Mouse (Mus musculus) gastrocnemius, adult 8-10 months (tissue): ENCODE measurements around the gene Dusp18. TPM values are rescaled to one million over a fixed set of nuclear protein-coding genes. Genes with fewer than 3 reads are reported as not detected.
A peak's percentile ranks its signal among the peaks of the same experiment; 100 is the strongest.

Experiments used
- DNase-seq, 2 experiments: peaks; one replicate each; pipeline ENCODE4 v3.0.0; 2022; ENCODE audit warnings: low spot score in 2 of 2
- total RNA-seq, 4 experiments: library from RNA; stranded (reverse); gene quantifications; 2 replicates each; pipeline ENCODE4 v1.2.4; 2022

The Dusp18 gene
- total RNA-seq, 4 experiments from 2014 or later = 7.3 to 18.4 (median 14.0) TPM

DNA sequence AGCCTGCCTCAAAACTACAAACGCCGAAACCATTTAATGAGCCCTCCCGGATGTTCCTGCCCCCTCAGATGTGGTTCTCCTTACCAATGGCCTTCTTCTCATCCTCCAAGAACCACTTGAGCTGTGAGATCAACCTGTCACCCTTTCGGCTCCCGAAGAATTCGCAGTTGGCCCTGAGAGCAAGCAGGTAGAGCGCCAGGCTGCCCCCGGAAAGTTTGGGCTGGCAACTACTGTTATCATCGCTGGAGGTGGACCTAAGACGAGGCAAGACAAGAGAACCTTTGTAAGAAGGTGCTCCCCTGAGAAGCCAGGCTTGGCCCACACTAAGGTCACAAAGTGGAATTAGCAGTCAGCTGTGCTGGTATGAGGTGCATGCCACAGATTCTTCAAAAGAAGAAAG lies 30.9 kb downstream of the Dusp18 start:
- no peak for DNase-seq

DNA sequence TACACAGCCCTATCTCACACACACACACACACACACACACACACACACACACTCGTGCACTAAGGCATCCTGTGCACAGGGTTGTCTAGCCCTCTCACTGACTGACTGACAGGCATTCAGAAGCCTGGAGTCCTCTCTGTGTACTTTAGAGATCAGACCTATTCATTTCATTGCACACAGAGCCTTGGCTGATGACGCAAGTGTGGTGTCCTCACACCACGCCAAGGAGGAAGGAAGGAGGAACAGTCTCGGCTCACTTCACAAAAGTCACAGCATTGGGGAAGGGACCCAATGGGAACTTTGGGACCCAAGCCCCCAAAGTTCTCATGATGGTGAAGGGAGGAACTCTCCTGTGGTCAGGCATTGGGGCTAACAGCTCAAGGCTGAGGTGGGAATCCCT lies 35.0 kb downstream of the Dusp18 start:
- DNase-seq = no peak

DNA sequence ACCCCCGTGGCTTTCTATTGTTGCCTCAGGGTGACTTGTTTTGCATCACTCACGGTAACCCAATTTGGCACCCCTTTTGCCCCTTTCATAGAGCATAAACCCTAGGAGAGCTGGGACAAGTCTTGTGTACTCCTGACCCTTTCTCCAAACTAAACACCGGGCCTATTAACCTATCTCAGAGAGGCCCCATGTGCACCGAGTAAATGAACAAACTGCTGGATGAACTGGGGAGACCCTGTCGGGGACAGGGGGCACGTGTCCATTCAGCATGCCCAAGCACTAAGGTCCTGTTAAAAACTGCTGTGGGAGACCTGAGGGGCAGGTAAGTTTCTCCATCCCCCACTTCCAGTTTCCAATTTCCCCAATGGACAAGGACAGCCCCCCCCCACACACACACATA lies 35.9 kb downstream of the Dusp18 start:
- no peak for DNase-seq

DNA sequence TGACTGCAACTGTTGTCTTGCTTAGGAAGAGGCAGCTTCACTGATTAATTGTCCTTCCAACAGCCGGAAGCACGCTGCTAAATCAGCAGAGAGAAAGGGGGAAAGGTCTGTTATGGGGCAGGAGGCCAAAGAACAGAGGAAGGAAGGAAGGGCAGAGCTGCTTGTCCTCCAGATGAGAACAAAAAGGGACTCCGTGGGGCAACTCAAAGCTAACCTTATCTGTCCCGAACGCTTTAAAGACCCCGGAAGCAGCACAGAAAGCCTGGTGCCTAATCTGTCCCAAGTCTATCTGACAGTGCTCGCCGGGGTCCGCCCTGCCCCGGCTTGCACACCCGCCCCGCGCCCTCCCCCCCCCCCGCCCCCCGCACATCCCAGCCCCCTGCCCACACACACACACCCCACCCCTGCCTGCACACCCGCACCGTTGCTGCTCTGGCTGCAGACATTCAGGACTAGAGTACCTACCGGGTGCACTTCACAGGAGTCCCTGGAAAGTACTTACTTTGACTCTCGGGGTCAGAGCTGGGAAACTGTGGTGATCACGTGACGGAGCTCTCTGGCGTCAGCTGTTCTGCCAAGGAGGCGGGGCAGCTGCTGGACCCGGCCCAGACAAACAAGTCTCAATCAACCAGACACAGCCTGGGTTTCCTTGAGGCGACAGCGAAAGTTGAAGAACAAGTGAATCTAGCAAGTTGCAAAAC lies 36.6 kb downstream of the Dusp18 start, which contains the start of gene Tcn2:
TSS of gene Tcn2 (minus strand) at position 649 of the 701 bp plus-strand sequence.
- peak; percentile 79 to 85 for DNase-seq

DNA sequence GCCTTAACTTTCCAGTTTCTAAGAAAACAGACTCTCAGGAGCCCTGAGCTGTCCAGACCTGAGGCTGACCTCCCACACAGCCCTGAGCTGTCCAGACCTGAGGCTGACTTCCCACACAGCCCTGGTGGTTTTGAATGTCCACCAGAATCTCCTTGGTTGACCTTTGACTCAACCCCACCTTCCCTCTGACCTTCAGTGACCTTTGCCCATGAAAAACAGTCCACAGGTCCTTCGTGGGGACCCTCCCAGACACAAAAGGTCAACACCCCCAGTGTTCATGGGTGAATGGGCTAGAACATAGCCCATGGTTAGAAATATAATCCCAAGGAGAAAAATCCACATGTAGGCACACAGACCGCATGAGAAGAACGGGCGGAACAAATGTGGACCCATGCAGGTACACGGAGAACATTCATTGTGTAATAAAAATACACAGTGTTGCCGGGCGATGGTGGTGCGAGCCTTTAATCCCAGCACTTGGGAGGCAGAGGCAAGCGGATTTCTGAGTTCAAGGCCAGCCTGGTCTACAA lies 38.8 kb downstream of the Dusp18 start:
- DNase-seq = no peak

DNA sequence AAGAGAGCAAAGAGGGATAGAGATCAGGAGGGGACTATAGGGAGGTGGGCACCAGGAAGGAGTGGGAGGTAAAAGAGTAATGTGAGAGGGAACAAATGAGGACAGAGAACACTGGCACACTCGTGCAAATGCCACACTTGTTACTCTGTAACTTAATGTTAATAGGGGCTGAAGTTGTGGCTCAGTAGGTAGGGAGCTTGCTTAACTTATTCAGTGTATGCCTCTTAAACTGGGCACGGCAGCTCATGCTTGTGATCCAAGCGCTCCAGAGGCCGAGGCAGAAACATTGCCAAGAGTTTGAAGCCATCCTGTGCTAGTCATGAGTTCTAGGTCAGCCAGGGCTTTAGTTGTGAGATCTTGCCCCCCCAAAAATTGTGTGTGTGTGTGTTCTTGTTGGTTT lies 40.1 kb downstream of the Dusp18 start:
- DNase-seq = no peak

DNA sequence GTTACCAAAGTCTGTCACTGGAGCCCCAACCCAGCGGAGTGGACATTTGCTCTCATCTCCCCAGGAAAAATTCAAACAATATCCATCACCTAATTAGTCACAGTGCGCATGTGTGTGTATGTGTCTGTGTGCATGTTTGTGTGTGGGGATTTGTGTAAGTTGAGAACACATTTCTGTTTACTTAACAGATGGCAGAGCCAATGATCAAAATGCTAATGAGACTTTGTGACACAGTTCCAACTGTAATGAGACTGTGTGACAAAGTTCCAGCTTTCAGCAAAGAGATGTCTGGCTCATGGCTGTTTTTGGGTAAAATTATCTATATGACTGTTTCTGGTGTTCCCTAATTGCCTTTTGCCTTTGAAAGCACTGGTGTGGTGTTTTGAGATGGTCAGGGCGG lies 41.3 kb downstream of the Dusp18 start:
- DNase-seq = no peak

DNA sequence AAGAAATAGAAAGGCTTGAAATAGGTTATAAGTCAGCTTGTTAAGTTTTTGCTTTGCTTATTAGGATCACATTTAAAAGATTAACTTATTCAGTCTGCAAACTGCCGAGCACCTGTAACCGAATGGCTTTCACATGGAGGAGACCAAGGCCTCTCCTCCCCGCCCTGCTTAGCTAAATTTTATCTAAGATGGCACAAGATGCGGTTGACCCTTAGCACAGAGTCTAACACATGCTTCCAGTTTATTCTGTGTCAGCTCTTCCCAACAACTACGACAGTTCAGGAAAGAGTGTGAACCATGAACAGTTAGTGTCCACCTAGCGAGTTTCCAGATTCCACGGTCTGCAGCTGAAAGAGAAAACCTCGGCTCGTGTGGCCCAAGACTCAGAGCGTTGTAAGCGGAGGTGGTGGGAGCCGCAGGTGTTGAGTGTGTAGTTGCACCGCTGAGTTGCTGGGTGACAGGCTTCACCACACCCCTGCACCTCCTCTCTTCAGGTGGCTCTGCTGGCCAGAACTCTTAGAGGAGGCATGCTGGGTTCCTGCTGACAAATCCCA lies 42.4 kb downstream of the Dusp18 start:
- no peak for DNase-seq

DNA sequence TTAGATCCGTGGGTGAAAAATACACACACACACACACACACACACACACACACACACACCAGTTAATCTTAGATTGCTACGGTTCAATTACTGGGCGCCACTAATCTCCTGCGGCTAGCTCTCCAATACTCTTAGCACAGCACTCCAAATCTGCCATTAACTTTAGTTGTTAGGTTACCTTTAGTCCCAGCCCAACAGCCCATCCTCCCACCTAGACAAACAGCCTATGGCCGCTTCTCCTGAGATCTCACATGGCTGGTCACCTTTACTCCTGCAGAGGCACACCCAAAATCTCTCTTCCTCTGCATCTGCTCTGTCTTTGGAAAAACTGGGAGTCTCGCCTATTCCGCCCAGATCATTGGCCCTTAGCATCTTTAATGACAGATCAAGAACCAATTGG lies 46.3 kb downstream of the Dusp18 start:
- no peak for DNase-seq

DNA sequence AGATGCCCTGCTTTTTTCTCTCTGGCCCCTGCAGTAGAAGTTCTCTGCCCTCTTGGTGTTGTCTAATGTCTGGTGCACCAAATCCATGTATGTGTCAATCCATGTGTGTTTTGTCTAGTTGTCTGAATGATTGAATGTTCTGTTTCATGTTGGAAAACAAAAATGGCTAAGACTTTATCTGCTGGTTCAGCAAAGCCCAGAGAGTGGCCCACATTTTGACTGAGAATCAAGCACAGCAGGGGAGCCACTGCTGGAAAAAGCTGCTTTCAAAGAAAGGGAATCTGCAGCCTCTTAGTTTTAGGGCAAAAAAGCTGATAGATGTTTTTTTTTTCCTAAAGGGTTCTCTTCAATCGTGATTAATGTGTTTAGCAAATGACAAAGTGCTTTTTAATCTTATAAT lies 51.3 kb downstream of the Dusp18 start:
- no peak for DNase-seq

Other genes starting within 250 kb of the Dusp18 start
- 10 to 100 TPM; 17.1 to 23.4 (median 19.6) TPM for gene Morc2a, start 246.0 kb upstream of the Dusp18 start, total RNA-seq
- 1 to 10 TPM in 2 of 4 experiments, under 1 TPM in 2; 0.75 to 1.6 (median 1.0) TPM for gene Osbp2, start 31.3 kb upstream of the Dusp18 start, total RNA-seq
- gene 4921536K21Rik, start 142 bp upstream of the Dusp18 start, total RNA-seq = under 1 TPM; 0.11 to 0.36 (median 0.15) TPM
- gene Slc35e4, start 19.4 kb downstream of the Dusp18 start, total RNA-seq = 10 to 100 TPM; 19.5 to 24.6 (median 21.4) TPM
- gene Tcn2, start 36.9 kb downstream of the Dusp18 start, total RNA-seq = 10 to 100 TPM; 11.6 to 17.3 (median 13.2) TPM
- 10 to 100 TPM; 25.1 to 33.5 (median 29.8) TPM for gene Pes1, start 68.7 kb downstream of the Dusp18 start, total RNA-seq
- not detected for gene 4930556J24Rik, start 81.5 kb downstream of the Dusp18 start, total RNA-seq
- under 1 TPM in 2 of 4 experiments, not detected in 2; 0.24 to 0.31 TPM for gene Gal3st1, start 88.4 kb downstream of the Dusp18 start, total RNA-seq
- not detected for gene Sec14l4, start 136.2 kb downstream of the Dusp18 start, total RNA-seq
- gene Sec14l3, start 169.6 kb downstream of the Dusp18 start, total RNA-seq = not detected
- 10 to 100 TPM; 37.5 to 49.4 (median 44.0) TPM for gene Mtfp1, start 200.2 kb downstream of the Dusp18 start, total RNA-seq
- gene Sec14l2, start 228.2 kb downstream of the Dusp18 start, total RNA-seq = under 1 TPM in 3 of 4 experiments, not detected in 1; 0.11 to 0.46 (median 0.24) TPM
- gene Rnf215, start 240.0 kb downstream of the Dusp18 start, total RNA-seq = 1 to 10 TPM; 2.9 to 4.4 (median 4.0) TPM